Mouse (Mus musculus) heart, embryonic 10.5 days (tissue): Measurements from ENCODE around the gene Tysnd1. TPM values are rescaled to one million over a fixed set of nuclear protein-coding genes. Genes with fewer than 3 reads are reported as not detected.

Experiments used
- polyA plus RNA-seq: library from polyadenylated mRNA; unstranded; fragments of >200 nt; fragmentation: Nextera tagmentation; extraction: Ambion mirVana; gene quantifications from 2 replicates; pipeline ENCODE4 v1.2.1, GENCODE M21; 2016

The Tysnd1 gene
- polyA plus RNA-seq, 1 experiment from 2014 or later, result 39.2 TPM

Other genes with a start within 250 kb of the Tysnd1 start
- gene Eif4ebp2, start 242.9 kb upstream of the Tysnd1 start, polyA plus RNA-seq, result 51.2 and 53.1 TPM in 2 replicates
- 10.5 and 14.0 TPM in 2 replicates for gene Lrrc20, start 219.7 kb upstream of the Tysnd1 start, polyA plus RNA-seq
- gene Npffr1, start 100.0 kb upstream of the Tysnd1 start, polyA plus RNA-seq, result 0.06 and 0.11 TPM in 2 replicates
- gene Ppa1, start 47.0 kb upstream of the Tysnd1 start, polyA plus RNA-seq, result 183 and 245 TPM in 2 replicates
- 187 and 218 TPM in 2 replicates for gene Sar1a, start 15.2 kb upstream of the Tysnd1 start, polyA plus RNA-seq
- gene Aifm2, start 19.7 kb downstream of the Tysnd1 start, polyA plus RNA-seq, result 13.1 and 23.0 TPM in 2 replicates
- 80.4 and 148 TPM in 2 replicates for gene H2afy2, start 88.6 kb downstream of the Tysnd1 start, polyA plus RNA-seq